ENCODE assay signal across 8 mouse cellular contexts in the genomic region with DNA sequence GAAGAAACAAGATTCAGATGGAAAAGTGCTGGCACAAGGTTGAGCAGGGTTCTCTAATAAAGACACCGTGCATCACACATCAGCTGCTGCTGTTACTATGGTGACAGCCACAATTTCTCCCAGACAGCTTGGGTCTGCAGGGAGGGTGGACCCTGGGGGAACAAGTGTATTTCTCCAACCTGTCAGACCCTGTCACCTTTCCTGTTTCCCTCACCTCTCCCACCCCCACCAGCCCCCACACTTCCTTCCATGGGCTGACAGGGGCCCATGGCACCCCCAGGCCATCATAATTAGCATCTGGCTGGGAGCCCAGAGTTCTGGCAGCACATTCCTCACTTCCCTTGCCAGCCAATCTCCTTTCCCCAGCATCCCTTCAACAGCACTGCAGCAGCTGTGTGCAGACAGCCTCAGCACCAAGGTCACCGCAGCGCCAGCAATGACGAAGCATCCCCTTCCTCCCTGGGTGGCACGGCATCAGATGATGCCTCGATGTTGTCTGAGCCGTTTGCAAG. TPM values are rescaled to one million over a fixed set of nuclear protein-coding genes. Genes with fewer than 3 reads are reported as not detected.
DNase-seq lines count a peak whose midpoint lies in the region; ATAC-seq and TF ChIP-seq lines count a peak whose summit lies in the region.

No protein-coding gene starts in this region.

- peaks cover 33% of the 10 kb centered on the region for H3K4me1 ChIP-seq in forebrain, embryonic 10.5 days
- H3K4me1 ChIP-seq in heart, embryonic 16.5 days (ENCODE audit: control insufficient read depth, insufficient read depth, low read length): peaks cover 13% of the 10 kb centered on the region
- no peaks in the 10 kb centered on the region; the same call in 1 of the 2 replicates for H3K4me1 ChIP-seq in kidney, postnatal 0 days (replicated peaks; ENCODE audit: insufficient read depth, low read length)
- H3K4me1 ChIP-seq in limb, embryonic 14.5 days (ENCODE audit: control insufficient read depth, insufficient read depth, low read length): peaks cover 28% of the 10 kb centered on the region

- TF ChIP-seq POLR2A in limb, embryonic 14.5 days (IDR thresholded peaks at IDR 0.05; ENCODE audit: borderline replicate concordance, extremely low read depth, insufficient read depth, insufficient read length): no peak

- peak overlapping the region; percentile 5 for H3K27ac ChIP-seq in forebrain, embryonic 10.5 days
- H3K27ac ChIP-seq in heart, embryonic 16.5 days (ENCODE audit: low read length): 0 out of 2 replicates have a peak overlapping the region, but pooled peaks have one; percentile 2
- H3K27ac ChIP-seq in kidney, postnatal 0 days: no peak overlapping the region
- H3K27ac ChIP-seq in limb, embryonic 14.5 days (replicated peaks; ENCODE audit: low read depth, low read length): peak overlapping the region; percentile 88

- 8% methylated on average over 7 of the region's 7 CpGs for WGBS in forebrain, embryonic 10.5 days
- WGBS in heart, embryonic 16.5 days: 1% methylated on average over 7 of the region's 7 CpGs
- WGBS in kidney, postnatal 0 days: 1% methylated on average over 7 of the region's 7 CpGs
- 2% methylated on average over 7 of the region's 7 CpGs for WGBS in limb, embryonic 14.5 days

- no peaks in the 10 kb centered on the region for H3K36me3 ChIP-seq in forebrain, embryonic 10.5 days (replicated peaks)
- H3K36me3 ChIP-seq in heart, embryonic 16.5 days (ENCODE audit: control insufficient read depth, insufficient read depth): no peaks in the 10 kb centered on the region
- no peaks in the 10 kb centered on the region for H3K36me3 ChIP-seq in kidney, postnatal 0 days (ENCODE audit: insufficient read depth, low read length)
- H3K36me3 ChIP-seq in limb, embryonic 14.5 days (ENCODE audit: control insufficient read depth, insufficient read depth, low read length): no peaks in the 10 kb centered on the region

- peaks cover 42% of the 10 kb centered on the region for H3K27me3 ChIP-seq in forebrain, embryonic 10.5 days (ENCODE audit: poor library complexity, severe bottlenecking)
- H3K27me3 ChIP-seq in heart, embryonic 16.5 days (ENCODE audit: control insufficient read depth, insufficient read depth, low read length): no peaks in the 10 kb centered on the region
- H3K27me3 ChIP-seq in kidney, postnatal 0 days (ENCODE audit: insufficient read depth, low read length): no peaks in the 10 kb centered on the region
- no peaks in the 10 kb centered on the region for H3K27me3 ChIP-seq in limb, embryonic 14.5 days (ENCODE audit: control insufficient read depth, insufficient read depth, low read length)

- peak overlapping the region; percentile 49 for H3K4me2 ChIP-seq in heart, embryonic 16.5 days (ENCODE audit: low read depth, low read length)
- peak overlapping the region; percentile 29 for H3K4me2 ChIP-seq in kidney, postnatal 0 days (ENCODE audit: low read length)
- peak overlapping the region; percentile 51 for H3K4me2 ChIP-seq in limb, embryonic 14.5 days (replicated peaks; ENCODE audit: low read depth, low read length, severe bottlenecking)

- no peak overlapping the region for H3K9ac ChIP-seq in heart, embryonic 16.5 days (ENCODE audit: low read length)
- no peak overlapping the region for H3K9ac ChIP-seq in kidney, postnatal 0 days (ENCODE audit: low read depth, low read length)
- H3K9ac ChIP-seq in limb, embryonic 14.5 days (ENCODE audit: low read depth, low read length, severe bottlenecking): peak overlapping the region; percentile 26; the same call in 1 of the 2 replicates

- no peak for TF ChIP-seq CTCF in kidney, postnatal 0 days (IDR thresholded peaks at IDR 0.05; ENCODE audit: low read depth)

- H3K4me3 ChIP-seq in forebrain, embryonic 10.5 days: peak overlapping the region; percentile 36
- H3K4me3 ChIP-seq in heart, embryonic 16.5 days (ENCODE audit: low read length): no peak overlapping the region
- no peak overlapping the region for H3K4me3 ChIP-seq in kidney, postnatal 0 days (replicated peaks; ENCODE audit: low read depth, low read length)
- peak overlapping the region; percentile 22 for H3K4me3 ChIP-seq in limb, embryonic 14.5 days (replicated peaks; ENCODE audit: low read length)

- peak; percentile 75 for DNase-seq in 3134 (ENCODE audit: extremely low read depth, insufficient read length, low spot score)
- peak; percentile 52 for DNase-seq in T-cell, adult 2 months (ENCODE audit: low spot score)
- DNase-seq in forebrain, embryonic 10.5 days (ENCODE audit: extremely low spot score, low spot score): peak; percentile 50
- DNase-seq in kidney, postnatal 0 days (ENCODE audit: low spot score): peak; percentile 49
- DNase-seq in limb, embryonic 14.5 days (ENCODE audit: low spot score): peak; percentile 85
- DNase-seq in retina, embryonic 14.5 days (ENCODE audit: low spot score): peak; percentile 70
- DNase-seq in urinary bladder, postnatal 36 days (ENCODE audit: low spot score in 2 of 2): no peak

- ATAC-seq in heart, embryonic 16.5 days (replicated peaks; ENCODE audit: extremely low read depth, insufficient read depth, low FRiP score): peak; percentile 86
- ATAC-seq in kidney, postnatal 0 days (replicated peaks; ENCODE audit: low FRiP score, low read depth): peak; percentile 65
- peak; percentile 88 for ATAC-seq in limb, embryonic 14.5 days (ENCODE audit: low FRiP score, low read depth)

- H3K9me3 ChIP-seq in forebrain, embryonic 10.5 days: no peaks in the 10 kb centered on the region
- no peaks in the 10 kb centered on the region for H3K9me3 ChIP-seq in heart, embryonic 16.5 days (replicated peaks; ENCODE audit: control insufficient read depth, low read length)
- H3K9me3 ChIP-seq in kidney, postnatal 0 days (replicated peaks; ENCODE audit: low read length): no peaks in the 10 kb centered on the region
- no peaks in the 10 kb centered on the region for H3K9me3 ChIP-seq in limb, embryonic 14.5 days (ENCODE audit: control insufficient read depth, low read length)

RNA-seq across cellular contexts. Expression of gene Tnrc6a, which starts 39.4 kb away (rescaled TPM):
- 51.7 and 52.8 TPM in 2 replicates for polyA plus RNA-seq in forebrain, embryonic 10.5 days (2016; fragmentation: Nextera tagmentation; extraction: Ambion mirVana)
- polyA plus RNA-seq in heart, embryonic 16.5 days (2015; fragmentation: Nextera tagmentation; extraction: Ambion mirVana): 25.1 and 33.2 TPM in 2 replicates
- 51.3 and 58.0 TPM in 2 replicates for polyA plus RNA-seq in kidney, postnatal 0 days (2015; fragmentation: Nextera tagmentation; extraction: Ambion mirVana)
- 62.3 and 78.4 TPM in 2 replicates for polyA plus RNA-seq in limb, embryonic 14.5 days (2012; rRNA removed)
- 44.3 and 50.1 TPM in 2 replicates for polyA plus RNA-seq in limb, embryonic 14.5 days (2014; fragmentation: Nextera tagmentation; extraction: Ambion mirVana)

Comparison
In these comparisons a context has a peak if more than half of its experiments do, and no peak if none do; other contexts are left out.
1. DNase-seq: peak in 3134 (single experiment), T-cell, adult 2 months (single experiment), forebrain, embryonic 10.5 days (single experiment), kidney, postnatal 0 days (single experiment), limb, embryonic 14.5 days (single experiment) and retina, embryonic 14.5 days (single experiment); none in urinary bladder, postnatal 36 days (0 of 2).
2. H3K4me3 ChIP-seq: peak in forebrain, embryonic 10.5 days (single experiment) and limb, embryonic 14.5 days (single experiment); none in heart, embryonic 16.5 days (single experiment) and kidney, postnatal 0 days (single experiment).
3. Peak in every context shown above with its lines, with median percentiles within 50 percentile points of each other: ATAC-seq and H3K4me2 ChIP-seq.